Mouse (Mus musculus) thymus, adult 2 months (tissue): Measurements from ENCODE around the gene Ppp1r15a.

Experiments used
- CTCF ChIP-seq: fragments of 200-500 bp; IDR thresholded peaks from 2 replicates; pipeline ENCODE4 v1.5.1; 2012; ENCODE audit warnings: mild to moderate bottlenecking, control low read depth, low read length, moderate library complexity, borderline replicate concordance; ENCODE audit not compliant: control insufficient read depth, poor library complexity, insufficient read depth; ENCODE audit errors: extremely low read depth
- POLR2A ChIP-seq: fragments of 200-500 bp; IDR thresholded peaks from 2 replicates; pipeline ENCODE4 v1.6.1; 2012; ENCODE audit warnings: mild to moderate bottlenecking, low read length, control low read depth, moderate library complexity; ENCODE audit not compliant: control insufficient read depth, poor library complexity, insufficient read depth; ENCODE audit errors: extremely low read depth

DNA sequence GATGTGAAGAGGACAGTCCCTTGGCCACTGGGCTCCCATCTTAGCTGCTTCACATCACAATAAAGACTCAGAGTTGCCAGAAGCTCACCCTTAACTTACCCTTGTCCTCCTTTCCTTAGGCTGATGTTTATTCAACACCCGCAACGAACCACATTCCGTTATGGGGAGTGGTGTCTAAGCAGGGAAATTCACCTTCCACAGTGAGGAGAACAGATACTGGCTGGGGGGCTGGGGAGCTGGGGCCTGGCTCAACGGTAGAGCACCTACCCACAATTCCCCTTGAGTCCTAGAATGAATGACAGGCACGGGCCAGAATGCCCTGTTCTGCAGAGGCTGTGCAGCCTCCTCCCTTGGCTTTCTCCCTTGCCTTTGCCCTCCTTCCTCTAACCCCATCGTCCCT is 32.8 kb upstream of the Ppp1r15a start:
- TF ChIP-seq CTCF (no peak), POLR2A (no peak)
